Mouse (Mus musculus) frontal cortex, adult 2 months (tissue): ENCODE data around the gene Gm10322. TPM values are rescaled to one million over a fixed set of nuclear protein-coding genes. Genes with fewer than 3 reads are reported as not detected.
A peak's percentile ranks its signal among the peaks of the same experiment; 100 is the strongest.

ENCODE experiments used
- DNase-seq, 2 experiments: peaks; one replicate each; pipeline ENCODE4 v3.0.0; 2022; ENCODE audit warnings: low spot score in 1 of 2; ENCODE audit errors: extremely low spot score in 1 of 2
- polyA plus RNA-seq: library from polyadenylated mRNA; depleted of rRNA; stranded (reverse); fragments of >200 nt; gene quantifications from 2 replicates; pipeline ENCODE4 v1.2.3, GENCODE M21; 2012

Gm10322 gene
- polyA plus RNA-seq, 1 experiment, result not detected

GRCm38 (mm10) chr10:59593826-59594570, 21.9 kb upstream of the Gm10322 start:
- peak; percentile 58 to 79 for DNase-seq

GRCm38 (mm10) chr10:59600516-59600915, 15.3 kb upstream of the Gm10322 start:
- no peak for DNase-seq

GRCm38 (mm10) chr10:59602043-59602442, 13.8 kb upstream of the Gm10322 start:
- no peak for DNase-seq

GRCm38 (mm10) chr10:59602891-59603290, 13.0 kb upstream of the Gm10322 start:
- peak in 1 of 2 experiments; percentile 58 for DNase-seq

DNA sequence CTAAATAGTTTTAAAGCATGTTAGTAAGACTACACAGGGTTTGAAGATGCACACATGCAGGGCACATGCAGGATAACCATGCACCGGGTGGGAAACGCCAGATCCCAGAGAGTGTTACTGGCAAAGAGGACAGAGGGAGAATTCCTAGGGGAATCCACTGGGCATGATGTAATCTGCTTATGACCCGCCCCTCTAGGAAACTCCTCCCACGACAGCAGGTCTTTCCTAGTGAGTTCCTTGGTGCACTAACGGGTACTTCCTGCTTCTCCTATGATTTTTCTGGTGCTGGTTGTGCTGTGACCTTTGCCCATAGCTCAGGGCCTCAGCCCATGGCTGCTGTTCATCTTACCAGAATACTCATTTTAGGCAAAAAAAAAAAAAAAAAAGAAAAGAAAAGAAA, 12.0 kb upstream of the Gm10322 start:
- DNase-seq, result no peak

DNA sequence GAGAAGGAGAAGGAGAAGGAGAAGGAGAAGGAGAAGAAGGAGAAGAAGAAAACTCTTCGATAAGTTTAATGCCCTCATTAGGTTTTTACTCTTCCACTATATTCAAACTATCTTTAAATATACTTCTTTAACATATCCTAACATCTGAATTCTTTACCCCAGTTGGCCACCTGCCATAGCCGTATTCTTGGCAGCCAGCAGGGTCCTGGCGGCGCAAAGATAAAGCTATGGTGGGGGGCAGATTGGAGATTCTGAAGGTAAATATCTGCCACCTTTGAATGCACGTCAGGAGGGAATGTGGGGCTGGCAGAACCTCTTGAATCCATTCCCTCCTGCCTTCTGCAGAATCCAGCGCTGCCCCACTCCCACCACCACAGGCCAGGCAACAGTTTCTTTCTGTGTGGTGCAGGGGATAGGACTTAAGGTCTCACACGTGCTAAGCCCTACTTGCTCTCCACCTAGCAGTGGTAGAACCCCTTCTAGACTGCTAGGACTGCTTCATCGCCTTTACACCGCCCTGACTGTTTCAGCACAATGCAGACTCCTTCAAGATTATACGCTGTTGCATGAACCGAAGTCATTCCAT, 10.9 kb upstream of the Gm10322 start:
- no peak for DNase-seq

- DNase-seq, result no peak
Measured at GRCm38 (mm10) chr10:59613276-59613675, 2.6 kb upstream of the Gm10322 start.

GRCm38 (mm10) chr10:59614141-59614540, 1.7 kb upstream of the Gm10322 start:
- DNase-seq, result no peak

GRCm38 (mm10) chr10:59615411-59615810, 452 bp upstream of the Gm10322 start:
- no peak for DNase-seq

DNA sequence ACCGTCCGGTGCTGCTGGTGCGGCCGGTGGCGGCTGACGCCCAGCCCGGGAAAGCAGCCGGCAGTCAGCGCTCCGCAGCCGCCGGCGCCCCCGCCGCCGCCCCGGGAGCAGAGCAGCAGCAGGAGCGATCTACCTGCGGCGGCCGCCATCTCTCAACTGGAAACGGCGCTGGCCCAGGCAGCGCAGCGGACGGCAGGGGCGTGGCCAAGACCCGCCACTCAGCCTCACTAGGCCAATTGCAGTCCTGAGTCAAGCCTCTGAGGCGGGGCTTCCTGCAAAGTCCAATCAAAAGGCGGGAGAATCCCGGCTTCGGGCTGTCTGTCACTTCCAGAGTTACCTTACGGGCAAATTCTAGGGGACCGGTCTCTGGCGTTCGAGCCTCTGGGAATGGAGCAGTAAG, 659 bp downstream of the Gm10322 start, which contains the start of gene Mcu:
TSS of gene Mcu (minus strand) at position 171 of the 400 bp plus-strand sequence.
- peak; percentile 95 to 97 for DNase-seq

GRCm38 (mm10) chr10:59617776-59618175, 1.9 kb downstream of the Gm10322 start:
- no peak for DNase-seq

DNA sequence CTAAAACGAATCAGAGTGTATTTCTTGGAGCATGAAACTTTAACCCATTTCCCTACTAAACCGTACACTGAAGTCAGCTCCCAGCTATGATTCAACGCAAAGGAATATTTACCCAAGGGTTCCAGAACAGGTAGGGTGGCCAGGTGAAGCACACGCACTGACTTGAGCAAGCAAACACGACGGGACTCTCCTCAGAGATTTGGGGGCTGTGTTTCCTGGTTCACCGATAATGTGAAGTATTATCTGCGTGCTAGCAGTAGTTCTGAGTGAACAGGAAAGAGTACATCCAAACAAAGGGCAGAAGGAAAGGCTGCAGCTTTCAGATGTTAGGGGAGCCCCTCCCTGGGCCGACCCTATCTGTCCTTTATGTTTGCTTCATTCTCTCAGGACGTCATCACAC, 5.5 kb downstream of the Gm10322 start:
- DNase-seq, result no peak

DNA sequence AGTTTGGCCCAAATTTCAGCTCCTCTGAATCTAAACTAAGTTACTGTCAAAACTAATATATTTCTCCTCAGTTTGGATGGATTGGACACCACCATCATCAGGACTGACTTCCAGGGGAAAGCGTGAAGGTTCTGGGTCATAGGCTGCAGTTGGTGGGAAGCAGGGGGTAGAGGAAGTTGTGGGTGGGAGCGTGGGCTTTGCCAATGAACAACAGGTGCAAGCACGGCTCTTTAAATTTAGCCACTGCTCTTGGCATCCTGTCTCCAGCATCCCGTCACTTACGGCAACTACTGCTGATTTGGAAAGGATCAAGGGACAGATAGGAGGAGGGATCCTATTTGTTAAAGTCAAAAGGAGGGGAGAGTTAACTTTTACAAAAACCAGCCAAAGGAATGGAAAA, 7.6 kb downstream of the Gm10322 start:
- no peak for DNase-seq

GRCm38 (mm10) chr10:59628641-59629505, 13.0 kb downstream of the Gm10322 start:
- peak in 1 of 2 experiments; percentile 13 for DNase-seq

DNA sequence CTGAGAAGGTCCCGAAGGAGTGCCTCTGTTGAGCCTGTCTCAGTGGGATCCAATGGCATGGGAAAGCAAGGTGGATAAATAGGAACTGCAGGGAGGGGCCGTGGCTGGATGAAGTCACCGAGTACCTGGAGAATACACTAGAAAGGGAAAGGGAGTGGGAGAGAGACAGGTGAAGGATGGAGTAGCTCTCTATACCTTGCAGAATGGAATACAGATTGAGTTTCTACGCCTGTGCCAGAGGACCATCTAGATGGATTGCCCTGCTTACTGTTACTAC, 13.6 kb downstream of the Gm10322 start:
- DNase-seq, result no peak

- no peak for DNase-seq
Measured at GRCm38 (mm10) chr10:59636048-59636447, 20.2 kb downstream of the Gm10322 start.

DNA sequence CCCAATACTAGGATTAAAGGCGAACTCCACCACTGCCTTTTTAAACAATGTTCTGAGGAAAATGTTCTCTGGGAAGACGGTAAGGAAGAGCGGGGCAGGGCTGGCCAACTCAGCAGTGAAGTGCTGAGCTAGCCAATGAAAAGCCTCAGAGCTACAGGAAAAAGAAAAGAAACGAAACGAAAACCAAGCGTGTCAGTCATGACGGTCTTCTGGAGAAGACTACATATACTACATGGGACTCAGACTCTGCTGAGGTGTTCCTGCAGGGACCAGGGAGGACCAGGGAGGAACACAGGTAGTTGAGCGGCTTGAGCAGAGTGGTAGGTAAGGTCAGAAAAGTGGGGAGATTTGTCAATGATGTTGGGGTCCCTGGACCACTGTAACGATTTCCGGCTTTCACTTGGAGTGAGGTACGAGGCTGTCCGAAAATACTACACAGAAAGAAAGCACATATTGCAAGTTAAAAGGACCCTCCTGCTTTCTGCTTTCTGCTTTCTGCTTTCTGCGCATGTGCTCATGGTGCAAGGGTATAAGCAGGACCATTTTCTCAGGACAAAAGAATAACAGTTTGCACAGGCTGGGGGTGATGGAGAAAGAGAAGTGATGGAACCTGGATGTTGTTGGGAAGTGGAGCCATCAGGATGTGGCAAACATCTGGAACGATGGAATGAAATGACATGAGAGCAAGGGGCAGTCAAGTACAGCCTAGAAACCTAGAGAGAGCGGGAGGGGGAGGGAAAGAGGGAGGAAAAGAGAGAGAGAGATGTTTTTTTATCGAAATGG, 21.1 kb downstream of the Gm10322 start:
- DNase-seq, result no peak

GRCm38 (mm10) chr10:59637596-59638124, 21.8 kb downstream of the Gm10322 start:
- DNase-seq, result no peak

GRCm38 (mm10) chr10:59638576-59638975, 22.7 kb downstream of the Gm10322 start:
- no peak for DNase-seq

DNA sequence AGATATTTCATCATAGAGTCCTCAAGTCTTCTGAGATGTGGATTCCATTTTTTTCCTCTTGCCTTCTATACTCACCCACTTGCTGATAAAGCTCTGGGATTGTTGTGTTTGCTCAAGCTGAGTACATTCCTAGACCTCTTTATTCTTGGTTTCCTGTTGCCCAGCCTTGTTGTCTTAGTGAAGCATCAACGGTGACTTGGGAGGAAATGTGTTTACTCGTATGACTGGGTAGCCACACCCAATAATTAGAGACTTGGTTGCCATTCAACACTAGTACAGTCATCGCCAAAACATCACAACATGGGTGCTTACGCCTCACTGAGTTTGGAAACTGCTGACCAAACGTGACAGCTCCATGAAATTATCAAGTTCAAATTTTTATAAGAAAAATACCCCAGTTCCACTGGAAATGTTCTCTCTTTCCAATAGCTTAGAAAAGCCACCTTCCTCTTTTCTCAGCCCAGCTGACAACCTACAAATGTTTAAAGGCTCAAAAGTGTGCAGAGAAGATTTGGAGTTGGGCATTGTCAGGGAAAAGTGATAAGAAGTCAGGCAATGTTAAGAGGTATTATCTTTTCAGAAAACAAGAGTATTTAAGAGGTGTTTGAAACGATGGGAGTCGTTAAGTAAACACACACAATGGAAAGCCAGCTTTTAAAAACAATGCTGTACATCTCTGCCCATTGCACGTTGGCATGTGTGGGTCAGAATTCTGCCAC, 27.0 kb downstream of the Gm10322 start:
- DNase-seq, result no peak
